22 mouse cellular contexts compared by ENCODE assay signal in the genomic region with DNA sequence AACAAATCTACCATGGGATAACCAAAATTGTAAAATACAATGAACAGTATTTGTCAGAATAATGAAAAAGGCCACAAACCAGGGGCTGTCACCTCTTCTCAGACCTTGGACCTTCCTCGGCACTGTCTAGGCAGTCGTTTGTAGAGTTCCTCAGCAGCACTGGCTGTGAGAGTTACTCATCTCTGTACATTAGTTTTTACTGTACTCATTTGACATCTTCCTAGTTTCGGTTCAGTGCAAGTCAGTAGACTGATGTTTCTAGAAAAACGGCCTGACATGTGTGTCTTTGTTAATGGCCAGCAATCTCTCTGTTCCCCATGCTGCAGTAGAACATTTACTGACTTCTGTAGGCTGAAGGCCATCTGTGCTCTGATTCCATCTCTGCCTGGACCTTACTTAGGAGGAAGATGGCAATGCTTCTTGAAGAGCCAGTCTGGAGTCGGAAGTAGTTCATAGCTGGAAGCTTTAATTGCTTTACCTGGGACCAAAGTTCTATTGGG.
DNase-seq lines count a peak whose midpoint lies in the region; ATAC-seq and TF ChIP-seq lines count a peak whose summit lies in the region.
"Had no signal": no experiment of that assay in that cellular context is flagged by ENCODE, and none has a peak within 500 bp of the region (broad histone marks: within the 10 kb centered on the region; RNA-seq: fewer than 3 reads in every experiment).

No protein-coding gene starts in this region.

- TF ChIP-seq CTCF in CH12.LX (conservative IDR thresholded peaks at IDR 0.05 in 1 of 2, IDR thresholded peaks at IDR 0.05 in 1 of 2; ENCODE audit: low read depth in 2 of 2, low read length in 2 of 2): no peak

- no peaks in the 10 kb centered on the region for H3K27me3 ChIP-seq in midbrain, embryonic 14.5 days (ENCODE audit: control insufficient read depth, insufficient read depth, low read length)
- H3K27me3 ChIP-seq in midbrain, embryonic 15.5 days (replicated peaks): no peaks in the 10 kb centered on the region
- H3K27me3 ChIP-seq in CH12.LX (replicated peaks): no peaks in the 10 kb centered on the region

- no peaks in the 10 kb centered on the region for H3K36me3 ChIP-seq in midbrain, embryonic 14.5 days (ENCODE audit: control insufficient read depth, insufficient read depth, low read length)
- no peaks in the 10 kb centered on the region for H3K36me3 ChIP-seq in midbrain, embryonic 15.5 days (replicated peaks)
- H3K36me3 ChIP-seq in CH12.LX (replicated peaks in 1 of 2; ENCODE audit: control insufficient read depth in 1 of 2, insufficient read depth in 1 of 2, low read length in 1 of 2): no peaks in the 10 kb centered on the region
- H3K36me3 ChIP-seq: G1E had no signal

- in situ Hi-C loops in CH12.LX (cut with MboI; ENCODE audit: low pct_ligation_motif_present, low pct_unique_long_range_greater_than_20kb, low sequenced_read_pairs): no loop called here

- no peak overlapping the region for H3K4me3 ChIP-seq in midbrain, embryonic 14.5 days (replicated peaks; ENCODE audit: low read depth, low read length)
- no peak overlapping the region for H3K4me3 ChIP-seq in midbrain, embryonic 15.5 days
- H3K4me3 ChIP-seq in CH12.LX (replicated peaks in 1 of 3; ENCODE audit: low read depth in 2 of 3, low read length in 2 of 3, poor library complexity in 1 of 3): no peak overlapping the region

- DNase-seq in midbrain, embryonic 14.5 days: peak; percentile 2
- DNase-seq in A20 (ENCODE audit: low read depth, low spot score) (peak; percentile 48), CH12.LX (ENCODE audit: extremely low read depth) (peak; percentile 66)
- no peak for DNase-seq in thymus, postnatal 10 days (ENCODE audit: low spot score in 2 of 2)
- no peak for DNase-seq in left cerebral cortex, postnatal 10 days (ENCODE audit: extremely low spot score in 1 of 2, low spot score in 2 of 2)
- DNase-seq: adrenal gland, adult 2 months; adrenal gland, adult 8-10 months; adrenal gland, postnatal 10 days; adrenal gland, postnatal 14 days; adrenal gland, postnatal 25 days; adrenal gland, postnatal 36 days; B cell, adult 2 months; cerebellum, adult 11 months; cerebellum, adult 11-12 months; cerebellum, adult 18-20 months; cerebellum, adult 2 months; cerebellum, adult 8-10 months had no signal

- no peak for ATAC-seq in midbrain, embryonic 14.5 days (ENCODE audit: low FRiP score, low TSS enrichment)
- ATAC-seq in midbrain, embryonic 15.5 days (replicated peaks): no peak
- ATAC-seq: activated CD4-positive, CD25-positive, alpha-beta regulatory T cell, adult 4 months; CD4-positive, CD25-positive, alpha-beta regulatory T cell, adult 4 months; Patski had no signal

- no peak overlapping the region for H3K4me2 ChIP-seq in midbrain, embryonic 14.5 days (ENCODE audit: low read length)
- no peak overlapping the region for H3K4me2 ChIP-seq in midbrain, embryonic 15.5 days
- peak overlapping the region; percentile 12; the same call in 1 of the 2 replicates for H3K4me2 ChIP-seq in CH12.LX (ENCODE audit: insufficient read depth, low read depth, poor library complexity, severe bottlenecking)

- H3K9me3 ChIP-seq in midbrain, embryonic 14.5 days (ENCODE audit: control insufficient read depth, low read length): no peaks in the 10 kb centered on the region
- no peaks in the 10 kb centered on the region for H3K9me3 ChIP-seq in midbrain, embryonic 15.5 days
- peaks cover 2% of the 10 kb centered on the region for H3K9me3 ChIP-seq in CH12.LX (replicated peaks; ENCODE audit: low read length)
- H3K9me3 ChIP-seq: G1E had no signal

- H3K27ac ChIP-seq in midbrain, embryonic 14.5 days (replicated peaks; ENCODE audit: low read depth, low read length): no peak overlapping the region
- no peak overlapping the region for H3K27ac ChIP-seq in midbrain, embryonic 15.5 days
- H3K27ac ChIP-seq in CH12.LX (ENCODE audit: insufficient read depth, low read depth): peak overlapping the region; percentile 22; the same call in 1 of the 2 replicates

- H3K79me2 ChIP-seq in CH12.LX (replicated peaks; ENCODE audit: control insufficient read depth, extremely low read depth, insufficient read depth, poor library complexity, severe bottlenecking): no peaks in the 10 kb centered on the region

- WGBS in midbrain, embryonic 14.5 days: 94% methylated on average over 5 of the region's 5 CpGs
- 88% methylated on average over 5 of the region's 5 CpGs for WGBS in midbrain, embryonic 15.5 days

- TF ChIP-seq EP300 in CH12.LX (IDR thresholded peaks at IDR 0.05; ENCODE audit: low read length): peak; percentile 95

- dilution Hi-C loops in CH12.LX (cut with MboI; ENCODE audit: extremely low pct_ligation_motif_present, extremely low pct_unique_long_range_greater_than_20kb, low sequenced_read_pairs): no loop called here

- intact Hi-C loops in left cerebral cortex, postnatal 10 days (cut with DNase I): no loop called here

- TF ChIP-seq RAD21 in CH12.LX (IDR thresholded peaks at IDR 0.05; ENCODE audit: low read depth, low read length): no peak

- no peak overlapping the region for H3K9ac ChIP-seq in midbrain, embryonic 14.5 days (replicated peaks; ENCODE audit: low read length)
- H3K9ac ChIP-seq in midbrain, embryonic 15.5 days: no peak overlapping the region
- peak overlapping the region; percentile 18; the same call in 1 of the 2 replicates for H3K9ac ChIP-seq in CH12.LX (ENCODE audit: insufficient read depth, low read depth)

- TF ChIP-seq POLR2A in CH12.LX (IDR thresholded peaks at IDR 0.05; ENCODE audit: low read depth, low read length): no peak

- H3K4me1 ChIP-seq in midbrain, embryonic 14.5 days (ENCODE audit: control insufficient read depth, insufficient read depth, low read length): no peaks in the 10 kb centered on the region
- no peaks in the 10 kb centered on the region for H3K4me1 ChIP-seq in midbrain, embryonic 15.5 days
- H3K4me1 ChIP-seq in CH12.LX (ENCODE audit: control insufficient read depth in 1 of 2, insufficient read depth in 2 of 2): peaks cover 4 to 13% of the 10 kb centered on the region in 2 experiments; a peak in 3 of 4 replicates

TF ChIP-seq in CH12.LX, 34 proteins besides CTCF, POLR2A, EP300 and RAD21:
- TF ChIP-seq ELF1 (IDR thresholded peaks at IDR 0.05; ENCODE audit: low read depth, low read length) (peak; percentile 27; the same call in 1 of the 2 replicates), JUN (IDR thresholded peaks at IDR 0.05; ENCODE audit: insufficient read depth, low read depth, low read length) (peak; percentile 89), TCF12 (IDR thresholded peaks at IDR 0.05; ENCODE audit: low read depth, low read length) (peak; percentile 51; the same call in 1 of the 2 replicates), KAT2A (IDR thresholded peaks at IDR 0.05; ENCODE audit: insufficient replicate concordance, low read length) (no peak), ETS1 (conservative IDR thresholded peaks at IDR 0.05; ENCODE audit: low read depth, low read length) (peak; percentile 41; the same call in 1 of the 2 replicates), POLR2AphosphoS2 (IDR thresholded peaks at IDR 0.05; ENCODE audit: low read depth, low read length) (no peak), ZKSCAN1 (IDR thresholded peaks at IDR 0.05; ENCODE audit: borderline replicate concordance, low read depth, low read length) (no peak), HCFC1 (IDR thresholded peaks at IDR 0.05; ENCODE audit: low read depth, low read length) (no peak), MAZ (IDR thresholded peaks at IDR 0.05; ENCODE audit: low read depth, low read length) (no peak), USF1 (IDR thresholded peaks at IDR 0.05; ENCODE audit: low read depth, low read length) (no peak), GABPA (IDR thresholded peaks at IDR 0.05; ENCODE audit: insufficient replicate concordance, low read depth, low read length) (no peak), MXI1 (IDR thresholded peaks at IDR 0.05; ENCODE audit: low read depth, low read length) (no peak; the same call in 1 of the 2 replicates), NRF1 (IDR thresholded peaks at IDR 0.05; ENCODE audit: low read depth, low read length) (no peak), UBTF (IDR thresholded peaks at IDR 0.05; ENCODE audit: low read depth, low read length) (no peak), JUND (conservative IDR thresholded peaks at IDR 0.05; ENCODE audit: low read depth, low read length) (peak; percentile 91), MAFK (IDR thresholded peaks at IDR 0.05; ENCODE audit: insufficient replicate concordance, low read length) (0 out of 2 replicates have a peak, but pooled peaks have one; percentile 33), E2F4 (IDR thresholded peaks at IDR 0.05; ENCODE audit: insufficient replicate concordance, low read depth, low read length) (no peak), PAX5 (IDR thresholded peaks at IDR 0.05; ENCODE audit: low read length) (no peak), CHD2 (IDR thresholded peaks at IDR 0.05; ENCODE audit: low read length) (no peak; the same call in 1 of the 2 replicates), TBP (conservative IDR thresholded peaks at IDR 0.05; ENCODE audit: low read depth, low read length) (no peak), USF2 (conservative IDR thresholded peaks at IDR 0.05; ENCODE audit: low read depth, low read length) (no peak), NELFE (IDR thresholded peaks at IDR 0.05; ENCODE audit: low read depth, low read length) (no peak), MAX (IDR thresholded peaks at IDR 0.05; ENCODE audit: low read length) (0 out of 2 replicates have a peak, but pooled peaks have one; percentile 67), CHD1 (IDR thresholded peaks at IDR 0.05; ENCODE audit: low read depth, low read length) (no peak), RCOR1 (conservative IDR thresholded peaks at IDR 0.05; ENCODE audit: low read depth, low read length) (no peak), IRF4 (IDR thresholded peaks at IDR 0.05; ENCODE audit: low read depth, low read length) (peak; percentile 98), SIN3A (IDR thresholded peaks at IDR 0.05; ENCODE audit: low read length) (no peak), MYC (IDR thresholded peaks at IDR 0.05; ENCODE audit: low read depth, low read length) (peak; percentile 67; the same call in 1 of the 2 replicates), ZC3H11A (IDR thresholded peaks at IDR 0.05; ENCODE audit: low read depth, low read length) (no peak), BHLHE40 (IDR thresholded peaks at IDR 0.05; ENCODE audit: low read depth, low read length) (peak; percentile 78), MEF2A (IDR thresholded peaks at IDR 0.05; ENCODE audit: borderline replicate concordance, low read depth, low read length) (0 out of 2 replicates have a peak, but pooled peaks have one; percentile 35), ZMIZ1 (IDR thresholded peaks at IDR 0.05; ENCODE audit: low read depth, low read length) (no peak), SMC3 (IDR thresholded peaks at IDR 0.05; ENCODE audit: low read depth, low read length) (no peak), ZNF384 (IDR thresholded peaks at IDR 0.05; ENCODE audit: low read depth, low read length) (no peak)

Comparison
In these comparisons a context has a peak if more than half of its experiments do, and no peak if none do; other contexts are left out.
1. DNase-seq: peak in midbrain, embryonic 14.5 days (single experiment), A20 (single experiment) and CH12.LX (single experiment); none in thymus, postnatal 10 days (0 of 2) and left cerebral cortex, postnatal 10 days (0 of 2).